Mouse (Mus musculus) CH12.LX (cell line): ENCODE measurements around the gene Nxph1. TPM values are rescaled to one million over a fixed set of nuclear protein-coding genes. Genes with fewer than 3 reads are reported as not detected.
A peak's percentile ranks its signal among the peaks of the same experiment; 100 is the strongest.

Experiments used
- DNase-seq: peaks from one replicate; pipeline ENCODE4 v3.0.0-alpha.2; 2013; ENCODE audit errors: extremely low read depth
- H3K27ac ChIP-seq: 2 replicates; pipeline ENCODE4 v1.5.1; 2012; ENCODE audit warnings: low read depth, mild to moderate bottlenecking, control low read depth, moderate library complexity; ENCODE audit not compliant: insufficient read depth
- H3K27me3 ChIP-seq: replicated peaks from 2 replicates; pipeline ENCODE3; 2012; ENCODE audit warnings: inconsistent platforms
- H3K36me3 ChIP-seq, 2 experiments: replicated peaks in 1 of 2; 2 replicates each; pipeline versions ENCODE3 to v1.6.1; 2012; ENCODE audit warnings: inconsistent platforms in 1 of 2, low read length in 1 of 2, mild to moderate bottlenecking in 1 of 2, mixed read lengths in 1 of 2, moderate library complexity in 1 of 2; ENCODE audit not compliant: control insufficient read depth in 1 of 2, insufficient read depth in 1 of 2
- H3K4me1 ChIP-seq, 2 experiments: 2 replicates each; pipeline ENCODE4 v1.6.1; 2012; ENCODE audit warnings: inconsistent platforms in 1 of 2, moderate library complexity in 1 of 2; ENCODE audit not compliant: insufficient read depth in 2 of 2, control insufficient read depth in 1 of 2
- H3K4me2 ChIP-seq: 2 replicates; pipeline ENCODE4 v1.6.1; 2012; ENCODE audit warnings: low read depth, mild to moderate bottlenecking, control low read depth; ENCODE audit not compliant: poor library complexity, insufficient read depth, severe bottlenecking
- H3K4me3 ChIP-seq, 3 experiments: fragments of 150-350 bp in 1 of 3; sonication (generic) in 1 of 3; replicated peaks in 1 of 3; 2 replicates each; pipeline versions ENCODE3 to v1.5.1; 2011 to 2012; ENCODE audit warnings: low read depth in 2 of 3, low read length in 2 of 3, mild to moderate bottlenecking in 2 of 3, moderate library complexity in 2 of 3, control low read depth in 1 of 3, improper control_type of control experiment in 1 of 3, inconsistent platforms in 1 of 3, mixed read lengths in 1 of 3; ENCODE audit not compliant: poor library complexity in 1 of 3
- H3K79me2 ChIP-seq: replicated peaks from 2 replicates; pipeline ENCODE4 v1.6.1; 2012; ENCODE audit warnings: mild to moderate bottlenecking, moderate library complexity; ENCODE audit not compliant: control insufficient read depth, poor library complexity, insufficient read depth, severe bottlenecking; ENCODE audit errors: extremely low read depth
- H3K9ac ChIP-seq: 2 replicates; pipeline ENCODE4 v1.6.1; 2012; ENCODE audit warnings: low read depth, mild to moderate bottlenecking, control low read depth, moderate library complexity; ENCODE audit not compliant: insufficient read depth
- H3K9me3 ChIP-seq: replicated peaks from 2 replicates; pipeline ENCODE3; 2012; ENCODE audit warnings: low read length, inconsistent platforms, mixed read lengths
- BHLHE40 ChIP-seq: IDR thresholded peaks from 2 replicates; pipeline ENCODE4 v1.6.1; 2011; ENCODE audit warnings: mild to moderate bottlenecking, low read depth, low read length, improper control_type of control experiment
- ELF1 ChIP-seq: IDR thresholded peaks from 2 replicates; pipeline ENCODE4 v1.6.1; 2014; ENCODE audit warnings: low read depth, mild to moderate bottlenecking, inconsistent platforms, low read length, improper control_type of control experiment
- EP300 ChIP-seq: IDR thresholded peaks from 2 replicates; pipeline ENCODE4 v1.6.1; 2011; ENCODE audit warnings: low read length, improper control_type of control experiment
- ETS1 ChIP-seq: conservative IDR thresholded peaks from 2 replicates; pipeline ENCODE4 v1.6.1; 2012; ENCODE audit warnings: low read depth, mild to moderate bottlenecking, inconsistent platforms, low read length, improper control_type of control experiment, moderate library complexity
- HCFC1 ChIP-seq: IDR thresholded peaks from 2 replicates; pipeline ENCODE4 v1.6.1; 2012; ENCODE audit warnings: low read depth, mild to moderate bottlenecking, inconsistent platforms, low read length, improper control_type of control experiment
- IRF4 ChIP-seq: IDR thresholded peaks from 2 replicates; pipeline ENCODE4 v1.6.1; 2014; ENCODE audit warnings: low read depth, mild to moderate bottlenecking, inconsistent platforms, low read length, improper control_type of control experiment
- MAFK ChIP-seq: IDR thresholded peaks from 2 replicates; pipeline ENCODE4 v1.6.1; 2011; ENCODE audit warnings: low read length, improper control_type of control experiment; ENCODE audit not compliant: insufficient replicate concordance
- MAX ChIP-seq: IDR thresholded peaks from 2 replicates; pipeline ENCODE4 v1.6.1; 2011; ENCODE audit warnings: low read length, improper control_type of control experiment
- MEF2A ChIP-seq: IDR thresholded peaks from 2 replicates; pipeline ENCODE4 v1.6.1; 2014; ENCODE audit warnings: low read depth, mild to moderate bottlenecking, inconsistent platforms, low read length, improper control_type of control experiment, borderline replicate concordance
- MXI1 ChIP-seq: IDR thresholded peaks from 2 replicates; pipeline ENCODE4 v1.6.1; 2011; ENCODE audit warnings: mild to moderate bottlenecking, low read depth, low read length, improper control_type of control experiment
- POLR2A ChIP-seq: IDR thresholded peaks from 2 replicates; pipeline ENCODE4 v1.6.1; 2011; ENCODE audit warnings: low read depth, mild to moderate bottlenecking, improper control_type of control experiment, low read length
- POLR2AphosphoS2 ChIP-seq: IDR thresholded peaks from 2 replicates; pipeline ENCODE4 v1.6.1; 2011; ENCODE audit warnings: low read depth, low read length, improper control_type of control experiment
- SIN3A ChIP-seq: IDR thresholded peaks from 2 replicates; pipeline ENCODE4 v1.6.1; 2012; ENCODE audit warnings: low read length, improper control_type of control experiment, inconsistent platforms
- SMC3 ChIP-seq: IDR thresholded peaks from 2 replicates; pipeline ENCODE4 v1.6.1; 2011; ENCODE audit warnings: low read depth, low read length, improper control_type of control experiment
- TBP ChIP-seq: conservative IDR thresholded peaks from 2 replicates; pipeline ENCODE4 v1.6.1; 2011; ENCODE audit warnings: low read depth, low read length, improper control_type of control experiment
- TCF12 ChIP-seq: IDR thresholded peaks from 2 replicates; pipeline ENCODE4 v1.6.1; 2014; ENCODE audit warnings: low read depth, mild to moderate bottlenecking, inconsistent platforms, low read length, improper control_type of control experiment
- dilution Hi-C: fragments of 300-500 bp; cut with MboI; formaldehyde crosslinking; loops from 2 replicates; pipeline ENCODE4 v1.14.3; 2020; ENCODE audit warnings: low sequenced_read_pairs; ENCODE audit not compliant: extremely low pct_unique_long_range_greater_than_20kb, extremely low pct_ligation_motif_present
- in situ Hi-C: fragments of 300-500 bp; cut with MboI; formaldehyde crosslinking; loops from 3 replicates; pipeline ENCODE4 v1.14.3; 2019; ENCODE audit warnings: low sequenced_read_pairs, low pct_ligation_motif_present, low pct_unique_long_range_greater_than_20kb, mixed read lengths
- polyA plus RNA-seq: library from polyadenylated mRNA; unstranded; fragments of >175 nt; gene quantifications from 2 replicates; pipeline ENCODE4 v1.2.1, GENCODE M21; 2012; ENCODE audit warnings: low read depth; ENCODE audit not compliant: insufficient read length
- total RNA-seq, 2 experiments: library from RNA; depleted of rRNA; stranded (reverse); fragments of 300-350 nt in 1 of 2; fragments of >200 nt in 1 of 2; gene quantifications; 2 replicates each; pipeline ENCODE4 v1.2.3; 2012 to 2014

The Nxph1 gene
- total and polyA plus RNA-seq, 3 experiments = not detected

DNA sequence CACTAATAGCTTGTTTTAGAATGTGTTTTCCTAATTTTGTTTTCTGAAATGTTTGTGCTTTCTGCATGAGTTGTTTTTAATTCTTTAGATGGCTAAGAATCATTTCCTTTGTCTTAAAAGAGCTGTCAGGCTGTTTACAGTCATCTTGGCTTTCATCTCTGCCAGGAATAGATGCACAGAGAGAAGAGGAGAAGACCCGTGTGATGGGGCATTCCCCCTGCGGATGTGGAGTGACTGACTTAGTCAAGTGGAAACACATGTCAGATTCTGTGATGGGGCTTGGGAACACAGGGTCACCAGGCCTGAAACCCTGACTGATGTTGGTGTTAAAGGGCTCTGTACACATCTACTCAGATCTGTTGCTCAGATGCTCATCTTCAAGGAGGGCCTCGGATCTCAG, 40.3 kb upstream of the Nxph1 start:
- TF ChIP-seq BHLHE40 = peak; percentile 66
- no peak for TF ChIP-seq SMC3
- TF ChIP-seq IRF4 = peak; percentile 51; the same call in 1 of the 2 replicates
- 0 out of 2 replicates have a peak, but pooled peaks have one; percentile 32 for TF ChIP-seq TCF12
- TF ChIP-seq ETS1 = peak; percentile 62
- no peak for TF ChIP-seq HCFC1
- peak; percentile 67 for TF ChIP-seq EP300
- TF ChIP-seq MEF2A = peak; percentile 86; the same call in 1 of the 2 replicates
- dilution Hi-C loops = no loop called here
- Histone ChIP-seq H3K4me2 (no peak overlapping the region), H3K27me3 (no peaks in the 10 kb centered on the region), H3K4me1 (peaks cover 8 to 40% of the 10 kb centered on the region in 2 experiments; a peak in 3 of 4 replicates), H3K9me3 (no peaks in the 10 kb centered on the region), H3K27ac (no peak overlapping the region), H3K9ac (no peak overlapping the region), H3K4me3 (no peak overlapping the region), H3K36me3 (no peaks in the 10 kb centered on the region), H3K79me2 (no peaks in the 10 kb centered on the region)
- DNase-seq = peak; percentile 70
- in situ Hi-C loops = no loop called here

DNA sequence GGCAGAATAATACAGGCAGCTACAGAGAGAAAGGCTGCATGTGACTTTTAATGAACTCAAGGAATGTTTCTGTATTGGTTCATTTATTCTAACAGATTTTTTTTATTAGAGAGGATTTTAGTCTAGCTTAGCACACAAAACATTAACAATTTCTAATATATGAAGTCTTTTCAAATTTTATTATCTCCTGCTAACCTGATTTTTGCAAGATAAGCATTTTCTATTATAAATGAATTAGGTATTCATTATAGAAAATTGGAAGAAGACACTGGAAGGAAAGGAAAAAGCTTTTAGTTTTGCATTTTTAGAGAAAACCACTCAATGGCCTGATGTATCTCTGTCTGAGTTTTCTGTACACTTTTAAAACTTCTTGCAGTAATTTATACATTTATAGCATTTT, 34.8 kb upstream of the Nxph1 start:
- in situ Hi-C loops = no loop called here
- Histone ChIP-seq H3K27ac (no peak overlapping the region), H3K4me3 (no peak overlapping the region), H3K36me3 (no peaks in the 10 kb centered on the region), H3K4me2 (no peak overlapping the region), H3K79me2 (no peaks in the 10 kb centered on the region), H3K9me3 (no peaks in the 10 kb centered on the region), H3K9ac (no peak overlapping the region), H3K4me1 (peaks cover 4 to 22% of the 10 kb centered on the region in 2 experiments; a peak in 3 of 4 replicates), H3K27me3 (no peaks in the 10 kb centered on the region)
- no peak for DNase-seq
- TF ChIP-seq TBP (no peak), MAFK (peak; percentile 77)
- dilution Hi-C loops = no loop called here

DNA sequence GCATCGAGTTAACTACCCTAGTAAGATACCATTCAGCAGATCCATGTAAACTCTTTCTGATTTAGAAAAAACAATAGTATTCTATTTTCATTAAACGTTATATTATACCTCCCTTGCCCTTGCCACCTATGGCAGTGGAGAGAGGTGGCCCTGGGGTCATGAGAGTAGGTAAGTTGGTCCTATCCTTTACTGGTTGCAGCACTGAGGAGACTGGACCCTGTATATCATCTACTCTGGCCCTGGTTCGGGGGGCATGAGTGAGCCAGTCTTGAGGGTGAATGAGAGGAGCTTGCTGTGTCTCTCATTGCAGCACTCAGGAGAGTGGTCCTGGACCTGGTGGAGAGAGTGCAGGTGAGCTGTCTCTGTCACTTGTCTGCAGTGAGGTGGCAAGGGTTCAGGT, 33.5 kb upstream of the Nxph1 start:
- H3K4me3 ChIP-seq = no peak overlapping the region
- H3K9ac ChIP-seq = no peak overlapping the region
- no peak for DNase-seq
- H3K36me3 ChIP-seq = no peaks in the 10 kb centered on the region
- H3K27ac ChIP-seq = no peak overlapping the region
- no peaks in the 10 kb centered on the region for H3K9me3 ChIP-seq
- TF ChIP-seq ELF1 = no peak
- TF ChIP-seq MAX = no peak
- TF ChIP-seq POLR2AphosphoS2 = no peak
- TF ChIP-seq MXI1 = no peak
- no peak for TF ChIP-seq MEF2A
- no peak for TF ChIP-seq SIN3A
- no peak for TF ChIP-seq POLR2A
- H3K4me1 ChIP-seq = peaks cover 0 to 9% of the 10 kb centered on the region in 2 experiments; a peak in 2 of 4 replicates
- dilution Hi-C loops (no loop called here), in situ Hi-C loops (no loop called here)
- no peaks in the 10 kb centered on the region for H3K79me2 ChIP-seq
- no peaks in the 10 kb centered on the region for H3K27me3 ChIP-seq
- no peak overlapping the region for H3K4me2 ChIP-seq
